Mouse (Mus musculus): ENCODE data around the gene Micall2. TPM values are rescaled to one million over a fixed set of nuclear protein-coding genes. Genes with fewer than 3 reads are reported as not detected.

Gene Micall2
- polyA plus RNA-seq, 1 experiment: 1.8 TPM

DNA sequence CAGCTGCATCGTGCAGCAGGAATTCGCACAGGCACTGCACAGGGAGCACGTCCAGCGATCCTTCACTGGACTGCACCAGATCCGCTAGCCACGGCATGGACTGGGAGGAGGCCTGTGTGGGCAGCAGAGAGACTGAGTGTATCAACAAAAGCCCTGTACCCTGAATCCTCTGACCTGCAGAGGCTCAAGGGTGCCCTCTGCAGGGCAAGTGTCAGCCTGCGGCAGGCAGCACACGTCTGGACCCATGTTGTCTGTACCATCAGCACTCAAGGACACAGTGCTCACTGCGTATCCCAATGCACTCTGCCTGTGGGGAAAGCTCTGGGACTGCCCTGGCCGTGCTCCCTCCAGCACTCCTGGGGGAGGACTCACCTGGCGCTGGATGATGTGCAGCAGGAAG, 28.2 kb upstream of the Micall2 start:
- H3K4me1 ChIP-seq (ENCODE audit: control insufficient read depth, insufficient read depth, low read length): no peaks in the 10 kb centered on the region
- H3K27ac ChIP-seq (ENCODE audit: insufficient read depth, low read length): no peak overlapping the region
- no peak overlapping the region for H3K4me3 ChIP-seq (ENCODE audit: low read depth, low read length)
- H3K9me3 ChIP-seq (replicated peaks; ENCODE audit: control insufficient read depth, insufficient read depth, low read length, poor library complexity, severe bottlenecking): no peaks in the 10 kb centered on the region
- H3K9ac ChIP-seq (ENCODE audit: low read depth, poor library complexity, severe bottlenecking): no peak overlapping the region
- H3K27me3 ChIP-seq (ENCODE audit: control insufficient read depth, insufficient read depth, low read length, poor library complexity, severe bottlenecking): no peaks in the 10 kb centered on the region
- H3K36me3 ChIP-seq (ENCODE audit: control insufficient read depth, insufficient read depth, low read length, poor library complexity, severe bottlenecking): peaks cover 12% of the 10 kb centered on the region
- no peak for TF ChIP-seq EP300 (IDR thresholded peaks at IDR 0.05; ENCODE audit: insufficient read depth, low read depth, low read length)
- peak; percentile 96 for TF ChIP-seq CTCF (IDR thresholded peaks at IDR 0.05; ENCODE audit: low read depth, low read length)

DNA sequence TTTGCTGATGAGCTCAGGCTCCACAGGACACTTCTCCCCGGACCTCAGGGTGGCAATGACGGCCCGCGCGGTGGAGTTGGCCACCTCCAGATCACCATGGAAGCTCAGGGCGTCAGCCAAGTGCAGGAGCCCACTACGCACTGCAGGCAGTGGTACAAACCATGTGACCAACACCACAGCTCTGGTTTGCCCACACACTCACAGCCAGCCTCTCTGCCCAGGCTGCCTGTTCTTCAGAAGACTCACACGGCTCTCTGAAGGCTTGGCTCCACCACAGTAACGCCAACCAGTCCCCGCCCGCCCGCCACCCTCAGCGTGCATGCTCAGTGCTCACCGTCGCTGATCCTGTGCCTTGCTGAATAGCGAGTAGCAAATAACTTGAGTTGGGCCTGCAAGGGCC, 22.0 kb upstream of the Micall2 start:
- TF ChIP-seq CTCF (IDR thresholded peaks at IDR 0.05; ENCODE audit: low read depth, low read length) (no peak), POLR2A (IDR thresholded peaks at IDR 0.05; ENCODE audit: insufficient read depth, low read length) (no peak), EP300 (IDR thresholded peaks at IDR 0.05; ENCODE audit: insufficient read depth, low read depth, low read length) (no peak)
- Histone ChIP-seq H3K27ac (ENCODE audit: insufficient read depth, low read length) (no peak overlapping the region), H3K4me1 (ENCODE audit: control insufficient read depth, insufficient read depth, low read length) (no peaks in the 10 kb centered on the region), H3K27me3 (ENCODE audit: control insufficient read depth, insufficient read depth, low read length, poor library complexity, severe bottlenecking) (no peaks in the 10 kb centered on the region), H3K36me3 (ENCODE audit: control insufficient read depth, insufficient read depth, low read length, poor library complexity, severe bottlenecking) (peaks cover 5% of the 10 kb centered on the region), H3K9me3 (replicated peaks; ENCODE audit: control insufficient read depth, insufficient read depth, low read length, poor library complexity, severe bottlenecking) (no peaks in the 10 kb centered on the region), H3K4me3 (ENCODE audit: low read depth, low read length) (peak overlapping the region; percentile 31), H3K9ac (ENCODE audit: low read depth, poor library complexity, severe bottlenecking) (no peak overlapping the region)

DNA sequence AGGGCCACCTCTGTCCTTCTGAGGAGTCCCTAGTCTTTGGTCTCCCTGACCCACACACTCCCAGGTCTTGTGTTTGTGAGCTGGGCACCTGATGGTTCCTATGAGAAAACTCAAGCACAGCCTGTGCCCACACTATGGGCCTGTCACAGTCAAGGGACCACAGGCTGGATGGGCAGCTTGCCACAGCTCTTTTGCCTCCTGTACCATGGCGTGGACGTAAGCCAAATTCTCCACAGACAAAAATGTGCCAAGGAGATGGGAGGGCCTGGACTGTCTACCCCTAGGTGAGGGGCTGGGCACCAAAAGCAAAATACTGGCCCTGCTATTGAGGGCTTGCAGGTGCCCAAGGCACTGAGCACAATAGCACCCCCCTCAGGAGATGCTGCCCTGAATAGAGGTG, 20.4 kb upstream of the Micall2 start:
- Histone ChIP-seq H3K27me3 (ENCODE audit: control insufficient read depth, insufficient read depth, low read length, poor library complexity, severe bottlenecking) (no peaks in the 10 kb centered on the region), H3K9me3 (replicated peaks; ENCODE audit: control insufficient read depth, insufficient read depth, low read length, poor library complexity, severe bottlenecking) (no peaks in the 10 kb centered on the region), H3K36me3 (ENCODE audit: control insufficient read depth, insufficient read depth, low read length, poor library complexity, severe bottlenecking) (0 out of 2 replicates have a peak, but pooled peaks cover 2% of the 10 kb centered on the region), H3K9ac (ENCODE audit: low read depth, poor library complexity, severe bottlenecking) (no peak overlapping the region), H3K27ac (ENCODE audit: insufficient read depth, low read length) (no peak overlapping the region), H3K4me1 (ENCODE audit: control insufficient read depth, insufficient read depth, low read length) (no peaks in the 10 kb centered on the region), H3K4me3 (ENCODE audit: low read depth, low read length) (no peak overlapping the region)
- no peak for TF ChIP-seq EP300 (IDR thresholded peaks at IDR 0.05; ENCODE audit: insufficient read depth, low read depth, low read length)
- TF ChIP-seq CTCF (IDR thresholded peaks at IDR 0.05; ENCODE audit: low read depth, low read length): no peak
- no peak for TF ChIP-seq POLR2A (IDR thresholded peaks at IDR 0.05; ENCODE audit: insufficient read depth, low read length)

DNA sequence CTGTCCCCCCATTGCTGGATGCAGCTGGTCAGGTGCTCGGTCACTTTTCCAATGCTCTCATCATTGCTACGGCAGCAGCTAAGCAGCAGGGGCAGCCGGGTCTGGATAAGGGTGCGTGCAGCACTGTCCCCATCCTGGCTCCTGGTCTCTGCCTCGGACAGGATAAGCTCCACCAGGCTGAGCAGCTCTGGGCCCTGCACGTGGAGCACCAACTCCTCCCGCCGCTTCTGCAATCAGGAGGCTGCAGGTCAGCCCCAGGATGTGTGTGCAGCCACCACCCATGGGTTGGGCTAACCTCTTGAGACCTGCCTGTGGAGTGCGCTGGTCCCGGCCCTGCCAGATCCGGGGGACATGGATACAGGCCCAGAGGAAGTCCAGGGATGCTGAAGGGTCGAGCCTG, 20.0 kb upstream of the Micall2 start:
- Histone ChIP-seq H3K27ac (ENCODE audit: insufficient read depth, low read length) (no peak overlapping the region), H3K4me1 (ENCODE audit: control insufficient read depth, insufficient read depth, low read length) (no peaks in the 10 kb centered on the region), H3K9me3 (replicated peaks; ENCODE audit: control insufficient read depth, insufficient read depth, low read length, poor library complexity, severe bottlenecking) (no peaks in the 10 kb centered on the region), H3K4me3 (ENCODE audit: low read depth, low read length) (no peak overlapping the region), H3K36me3 (ENCODE audit: control insufficient read depth, insufficient read depth, low read length, poor library complexity, severe bottlenecking) (0 out of 2 replicates have a peak, but pooled peaks cover 2% of the 10 kb centered on the region), H3K27me3 (ENCODE audit: control insufficient read depth, insufficient read depth, low read length, poor library complexity, severe bottlenecking) (no peaks in the 10 kb centered on the region), H3K9ac (ENCODE audit: low read depth, poor library complexity, severe bottlenecking) (no peak overlapping the region)
- TF ChIP-seq CTCF (IDR thresholded peaks at IDR 0.05; ENCODE audit: low read depth, low read length): no peak
- TF ChIP-seq EP300 (IDR thresholded peaks at IDR 0.05; ENCODE audit: insufficient read depth, low read depth, low read length): no peak
- TF ChIP-seq POLR2A (IDR thresholded peaks at IDR 0.05; ENCODE audit: insufficient read depth, low read length): no peak

DNA sequence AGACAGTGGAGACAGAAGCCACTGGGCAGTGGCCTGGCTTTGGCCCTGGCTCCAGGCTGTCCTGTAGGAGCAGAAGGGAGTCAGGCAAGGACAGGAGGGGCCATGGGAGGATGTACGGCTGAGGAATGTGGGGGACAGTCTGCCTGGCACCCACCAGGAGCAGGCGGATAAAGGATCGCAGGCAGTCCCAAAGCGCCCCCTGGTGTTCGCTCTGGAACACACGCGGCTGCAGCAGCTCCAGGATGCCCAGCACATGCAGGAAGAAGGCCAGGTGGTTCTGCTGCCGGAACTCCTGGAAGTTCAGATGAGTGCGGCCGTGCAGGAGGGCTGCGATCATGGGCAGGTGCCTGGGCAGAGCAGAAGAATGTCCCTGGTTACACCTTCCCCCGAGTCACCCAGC, 18.6 kb upstream of the Micall2 start:
- no peak overlapping the region for H3K27ac ChIP-seq (ENCODE audit: insufficient read depth, low read length)
- no peaks in the 10 kb centered on the region for H3K9me3 ChIP-seq (replicated peaks; ENCODE audit: control insufficient read depth, insufficient read depth, low read length, poor library complexity, severe bottlenecking)
- no peak overlapping the region for H3K4me3 ChIP-seq (ENCODE audit: low read depth, low read length)
- no peaks in the 10 kb centered on the region for H3K27me3 ChIP-seq (ENCODE audit: control insufficient read depth, insufficient read depth, low read length, poor library complexity, severe bottlenecking)
- H3K36me3 ChIP-seq (ENCODE audit: control insufficient read depth, insufficient read depth, low read length, poor library complexity, severe bottlenecking): 0 out of 2 replicates have a peak, but pooled peaks cover 2% of the 10 kb centered on the region
- no peaks in the 10 kb centered on the region for H3K4me1 ChIP-seq (ENCODE audit: control insufficient read depth, insufficient read depth, low read length)
- no peak overlapping the region for H3K9ac ChIP-seq (ENCODE audit: low read depth, poor library complexity, severe bottlenecking)
- TF ChIP-seq POLR2A (IDR thresholded peaks at IDR 0.05; ENCODE audit: insufficient read depth, low read length): no peak
- TF ChIP-seq EP300 (IDR thresholded peaks at IDR 0.05; ENCODE audit: insufficient read depth, low read depth, low read length): no peak
- TF ChIP-seq CTCF (IDR thresholded peaks at IDR 0.05; ENCODE audit: low read depth, low read length): peak; percentile 92

DNA sequence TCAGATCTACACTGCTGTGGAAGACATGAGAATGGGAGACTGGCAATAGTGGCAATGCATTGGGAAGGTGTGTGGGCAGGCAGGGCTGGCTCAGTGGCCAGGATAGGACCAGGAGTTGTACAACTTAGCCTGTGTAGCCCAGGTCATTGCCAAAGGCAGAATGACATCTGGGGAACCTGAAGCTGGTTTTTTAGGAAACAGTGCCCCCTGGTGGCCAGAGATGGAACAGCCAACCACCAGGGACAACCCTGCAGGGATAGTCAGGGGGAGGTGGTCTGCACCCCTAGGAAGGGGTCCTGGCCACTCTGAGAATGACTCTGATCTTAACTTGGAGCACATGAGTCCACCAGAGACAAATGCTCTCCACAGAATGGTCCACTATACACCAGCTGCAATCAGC, 14.4 kb upstream of the Micall2 start:
- H3K9ac ChIP-seq (ENCODE audit: low read depth, poor library complexity, severe bottlenecking): no peak overlapping the region
- TF ChIP-seq EP300 (IDR thresholded peaks at IDR 0.05; ENCODE audit: insufficient read depth, low read depth, low read length) (no peak), POLR2A (IDR thresholded peaks at IDR 0.05; ENCODE audit: insufficient read depth, low read length) (no peak), CTCF (IDR thresholded peaks at IDR 0.05; ENCODE audit: low read depth, low read length) (peak; percentile 84)
- no peak overlapping the region for H3K27ac ChIP-seq (ENCODE audit: insufficient read depth, low read length)
- no peak overlapping the region for H3K4me3 ChIP-seq (ENCODE audit: low read depth, low read length)
- no peaks in the 10 kb centered on the region for H3K27me3 ChIP-seq (ENCODE audit: control insufficient read depth, insufficient read depth, low read length, poor library complexity, severe bottlenecking)
- no peaks in the 10 kb centered on the region for H3K4me1 ChIP-seq (ENCODE audit: control insufficient read depth, insufficient read depth, low read length)
- 0 out of 2 replicates have a peak, but pooled peaks cover 2% of the 10 kb centered on the region for H3K36me3 ChIP-seq (ENCODE audit: control insufficient read depth, insufficient read depth, low read length, poor library complexity, severe bottlenecking)
- H3K9me3 ChIP-seq (replicated peaks; ENCODE audit: control insufficient read depth, insufficient read depth, low read length, poor library complexity, severe bottlenecking): no peaks in the 10 kb centered on the region
